Mouse (Mus musculus): Measurements from ENCODE around the gene 5330417C22Rik.
"Not testable (repeated sequence)": the region's sequence is repeated elsewhere in the genome, so short reads cannot be mapped to it uniquely, and the experiment has no call there.

5330417C22Rik gene

DNA sequence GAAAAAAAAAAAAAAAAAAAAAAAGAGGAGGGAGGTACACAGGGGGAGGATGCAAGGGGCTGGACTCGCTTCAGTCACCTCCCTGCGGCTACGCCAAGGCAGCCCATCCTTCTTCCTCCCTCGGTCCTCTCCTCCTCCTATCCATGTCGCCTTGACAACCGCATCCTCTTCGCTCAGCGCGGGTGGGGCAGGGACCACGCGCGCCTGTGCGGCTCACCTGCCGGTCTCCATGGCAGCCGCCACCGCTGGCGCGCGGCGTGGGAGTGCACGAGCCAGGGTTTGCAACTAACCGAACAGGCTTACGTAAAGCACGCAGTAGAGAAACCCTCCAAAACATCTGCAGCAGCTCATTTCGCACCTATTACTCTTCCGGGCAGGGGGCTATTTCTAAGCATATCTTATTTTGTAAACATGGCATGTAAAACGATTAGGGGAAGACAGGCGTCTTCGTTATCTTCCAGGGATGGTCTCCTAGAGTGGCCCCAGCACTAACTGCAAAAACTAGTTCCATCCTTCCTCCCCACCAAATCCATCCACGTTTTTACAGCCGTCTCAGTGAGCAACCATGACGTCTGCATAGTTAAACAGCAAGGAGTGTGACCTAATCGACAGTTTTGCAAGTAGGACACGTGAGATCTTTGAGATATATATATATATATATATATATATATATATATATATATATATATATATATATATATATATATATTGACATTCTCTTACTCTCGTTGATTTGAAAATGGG lies at the start of gene 5330417C22Rik:
Gene 5330417C22Rik, minus strand, starts transcription at position 20 of the 744 bp plus-strand sequence.
- DNase-seq (ENCODE audit: low spot score), result peak; percentile 66

DNA sequence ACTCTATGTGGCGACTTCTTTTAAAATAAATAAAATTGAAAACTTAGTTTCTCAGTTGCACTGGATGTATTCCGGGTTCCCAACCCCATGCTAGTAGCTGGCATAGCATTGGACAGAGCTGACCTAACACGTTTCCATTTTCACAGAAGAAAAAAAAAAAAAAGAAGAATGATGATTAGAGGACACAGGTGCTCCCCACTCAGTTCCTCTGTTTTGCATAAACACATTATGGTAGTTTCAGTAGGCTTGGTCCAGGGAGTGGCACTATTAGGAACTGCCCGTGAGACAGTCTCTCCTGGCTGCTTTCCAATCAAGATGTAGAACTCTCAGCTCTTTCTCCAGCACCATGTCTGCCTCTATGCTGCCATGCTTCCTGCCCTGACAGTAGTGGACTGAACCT lies 48.2 kb upstream of the 5330417C22Rik start:
- no peak for DNase-seq (ENCODE audit: low spot score)

DNA sequence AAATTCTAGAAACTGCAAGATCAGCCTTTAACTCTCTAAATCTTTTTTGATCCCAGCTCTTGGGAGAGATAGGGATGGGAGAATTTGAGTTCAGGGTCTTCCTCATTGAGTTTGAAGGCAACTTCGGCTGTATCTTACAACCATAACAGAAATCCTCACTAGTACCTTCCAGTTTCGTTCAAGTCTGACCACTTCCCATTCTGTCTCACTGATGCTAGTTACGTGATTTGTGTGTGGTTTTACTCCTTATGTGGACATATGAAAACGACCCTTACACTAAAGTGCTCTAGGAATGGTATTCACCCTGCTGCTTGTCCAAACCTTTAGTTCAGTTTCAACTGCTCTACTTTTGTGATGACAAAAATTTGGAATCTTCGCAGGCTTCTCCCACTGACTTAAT lies 37.7 kb upstream of the 5330417C22Rik start:
- no peak for DNase-seq (ENCODE audit: low spot score)

DNA sequence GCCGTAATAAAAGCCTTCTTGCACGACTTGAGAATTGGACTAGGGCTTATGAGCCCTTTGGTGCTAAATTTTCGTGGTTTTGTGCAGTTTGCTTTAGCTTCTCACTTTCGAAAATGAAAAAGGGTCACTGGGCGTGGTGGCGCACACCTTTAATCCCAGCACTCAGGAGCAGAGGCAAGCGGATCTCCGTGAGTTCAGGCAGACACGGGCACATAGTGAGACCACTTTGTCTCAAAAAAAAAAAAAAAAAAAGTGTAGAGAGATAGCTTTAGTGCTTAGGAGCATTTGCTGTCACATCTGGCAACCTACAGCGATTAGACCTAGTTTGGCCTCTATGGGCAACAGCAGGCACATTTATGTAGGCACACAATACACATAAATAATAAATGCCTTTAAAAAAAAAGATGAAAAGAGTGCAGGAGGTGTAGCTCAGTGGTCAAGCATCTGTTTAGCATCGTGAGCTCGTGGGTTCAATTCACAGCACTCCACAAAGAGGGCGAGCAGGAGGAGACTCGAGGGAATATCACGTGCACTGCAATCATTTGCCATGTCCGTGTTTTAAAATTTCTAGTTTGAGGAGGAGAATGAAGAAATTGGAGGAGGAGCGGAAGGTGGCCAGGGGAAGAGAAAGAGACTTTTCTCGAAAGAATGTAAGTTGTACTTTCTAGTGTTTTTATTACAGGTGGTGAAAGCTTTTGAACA lies 36.1 kb upstream of the 5330417C22Rik start:
- DNase-seq (ENCODE audit: low spot score), result no peak

DNA sequence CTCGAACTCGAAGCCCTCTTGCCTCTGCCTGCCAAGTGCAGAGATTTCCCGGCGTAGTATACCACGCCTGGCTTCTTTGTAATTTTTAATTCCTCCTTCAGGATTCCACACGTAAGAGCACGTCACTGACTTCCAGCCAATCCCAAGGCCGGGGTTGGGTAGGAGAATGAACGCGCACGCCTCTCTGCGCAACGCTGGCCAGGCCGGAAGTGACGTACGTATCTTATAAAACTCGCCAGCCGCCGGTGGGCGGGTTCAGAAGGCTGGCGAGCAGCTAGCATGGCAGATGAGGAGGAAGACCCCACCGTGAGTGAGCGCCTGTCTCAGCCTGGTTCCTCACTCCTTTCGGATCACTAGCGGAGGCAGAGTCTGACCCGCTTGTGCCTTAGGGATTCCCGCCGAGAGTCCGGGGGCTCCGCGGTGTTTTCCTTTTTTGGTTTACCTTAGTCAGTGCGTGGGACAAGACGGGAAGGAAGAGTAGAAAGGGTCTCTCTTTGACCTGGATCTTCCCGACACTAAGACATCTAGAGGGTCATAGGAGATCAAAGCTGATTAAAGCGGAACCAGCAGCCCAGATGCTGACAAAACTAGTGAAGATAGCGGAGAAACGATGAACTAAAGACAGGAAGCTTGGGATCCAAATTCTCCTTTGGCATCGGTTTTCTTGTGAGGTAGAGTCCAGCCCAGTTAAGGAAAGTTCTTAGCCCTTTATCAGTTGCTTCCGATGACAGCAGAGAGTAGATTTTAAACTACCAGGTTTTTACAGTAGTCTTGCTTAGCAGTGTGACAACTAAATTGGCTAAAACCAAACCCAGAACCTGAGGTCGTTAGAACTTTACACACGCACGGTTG lies 35.3 kb upstream of the 5330417C22Rik start, which contains the start of gene Taf13:
Gene Taf13, plus strand, starts transcription at position 256 of the 852 bp plus-strand sequence.
- DNase-seq (ENCODE audit: low spot score), result peak; percentile 94

DNA sequence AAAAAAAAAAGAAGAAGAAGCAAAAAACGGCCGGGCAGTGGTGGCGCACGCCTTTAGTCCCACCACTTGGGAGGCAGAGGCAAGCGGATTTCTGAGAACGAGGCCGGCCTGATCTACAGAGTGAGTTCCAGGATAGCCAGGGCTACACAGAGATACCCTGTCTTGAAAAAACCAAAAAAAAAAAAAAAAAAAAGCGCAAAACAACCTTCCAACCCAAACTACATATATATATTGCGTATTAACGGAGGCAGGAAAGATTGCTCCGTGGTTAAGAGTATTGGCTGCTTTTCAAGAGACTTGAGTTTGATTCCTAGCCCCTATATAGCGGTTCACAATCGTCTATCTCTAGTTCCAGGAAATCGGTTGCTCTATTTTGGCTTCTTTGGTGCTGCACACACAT lies 34.5 kb upstream of the 5330417C22Rik start:
- DNase-seq (ENCODE audit: low spot score), result no peak

DNA sequence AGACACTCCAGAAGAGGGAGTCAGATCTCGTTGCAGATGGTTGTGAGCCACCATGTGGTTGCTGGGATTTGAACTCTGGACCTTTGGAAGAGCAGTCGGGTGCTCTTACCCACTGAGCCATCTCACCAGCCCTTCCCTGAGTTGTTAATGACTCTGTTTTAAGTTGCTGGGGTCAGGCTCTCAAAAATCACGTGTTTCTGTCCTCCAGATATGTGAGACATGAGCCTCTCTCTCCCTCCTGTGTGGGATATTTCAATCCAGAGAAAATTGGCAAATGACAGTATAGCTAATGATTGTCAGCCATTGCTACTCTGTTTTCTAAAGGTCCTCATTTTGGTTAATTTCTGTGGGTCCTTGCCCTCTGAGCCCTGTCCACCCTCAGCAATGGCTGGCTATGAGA lies 33.3 kb upstream of the 5330417C22Rik start:
- not testable (repeated sequence) for DNase-seq (ENCODE audit: low spot score)

DNA sequence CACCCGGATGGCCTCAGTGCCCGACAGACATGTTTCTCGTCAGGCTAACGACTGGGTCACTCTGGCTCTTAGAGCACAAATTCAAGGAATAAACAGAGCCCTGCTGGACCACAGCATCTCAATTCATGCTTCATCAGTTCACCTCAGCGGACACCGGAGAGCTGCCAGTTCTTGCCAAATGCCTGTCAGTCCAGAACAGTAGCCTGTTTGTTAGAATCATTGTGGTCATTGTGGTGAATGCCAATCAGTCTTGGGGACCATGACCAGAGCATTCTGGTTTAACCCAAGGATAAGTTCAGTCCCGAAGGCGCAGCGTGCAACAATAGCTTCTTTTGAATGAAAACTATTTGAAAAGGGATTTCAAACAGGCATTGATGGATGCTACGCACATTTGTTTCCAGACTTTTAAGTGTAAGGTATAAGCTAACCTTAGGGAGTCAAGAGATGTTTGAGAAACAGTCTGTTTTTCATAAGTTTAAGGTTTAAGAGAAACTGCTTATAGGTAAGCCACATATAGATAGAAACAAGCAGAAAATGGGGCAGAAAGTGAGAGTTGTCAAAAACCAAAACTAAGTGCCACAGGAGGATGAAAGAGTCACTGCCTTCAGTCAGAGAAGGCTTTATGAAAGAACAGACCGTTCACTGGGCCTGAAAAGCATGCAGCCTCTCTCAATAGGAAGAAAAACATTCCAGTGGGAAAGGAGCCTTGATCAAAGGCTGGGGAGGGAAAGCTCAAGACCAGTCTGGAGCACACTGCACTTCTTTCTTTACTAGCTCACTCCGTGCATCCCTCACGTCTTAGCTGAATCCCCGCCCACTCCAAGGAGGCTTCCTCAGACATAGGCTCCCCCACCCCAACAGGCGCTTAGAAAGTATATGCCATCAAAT lies 31.9 kb upstream of the 5330417C22Rik start:
- no peak for DNase-seq (ENCODE audit: low spot score)

DNA sequence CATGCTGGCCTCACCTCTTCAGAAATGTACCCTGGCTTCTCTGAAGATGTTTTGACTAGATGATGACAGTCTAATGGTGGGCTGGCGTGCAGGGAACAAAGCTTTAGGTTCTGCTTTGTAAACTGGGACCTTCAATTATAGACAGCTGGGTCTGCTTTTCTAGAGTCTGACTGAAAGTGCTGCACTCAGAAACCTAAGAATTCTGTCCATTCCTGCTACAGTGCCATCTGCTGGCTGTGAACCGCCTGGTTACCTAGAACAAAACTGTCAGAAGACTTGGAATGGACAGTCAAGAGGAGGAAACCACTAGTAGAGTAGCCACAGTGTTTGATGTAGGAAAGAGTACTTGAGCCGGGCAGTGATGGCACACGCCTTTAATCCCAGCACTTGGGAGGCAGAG lies 27.0 kb upstream of the 5330417C22Rik start:
- peak; percentile 53 for DNase-seq (ENCODE audit: low spot score)

DNA sequence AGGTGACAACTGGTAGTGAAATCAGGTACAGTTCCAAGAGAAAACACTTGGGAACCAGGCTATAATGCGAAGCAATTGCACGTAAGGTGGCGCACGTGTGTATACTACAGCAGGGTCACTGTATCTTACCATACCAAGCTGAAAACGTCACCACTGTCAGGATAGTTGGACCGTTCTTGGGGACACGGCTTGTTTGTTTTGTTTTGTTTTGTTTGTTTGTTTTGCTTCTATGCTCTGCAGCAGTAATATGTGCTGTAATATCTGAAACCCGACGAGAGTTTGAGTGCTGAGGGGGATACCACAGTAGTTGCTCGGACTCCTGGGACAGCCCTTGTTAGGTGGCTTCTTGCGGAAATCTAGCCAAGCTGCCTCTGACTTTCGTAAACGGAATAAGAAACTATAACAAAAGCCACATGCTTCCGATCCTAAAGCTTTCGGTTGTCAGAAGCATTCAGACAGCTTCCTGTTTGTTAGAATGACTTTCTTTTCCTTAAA lies 26.5 kb upstream of the 5330417C22Rik start:
- DNase-seq (ENCODE audit: low spot score), result no peak

DNA sequence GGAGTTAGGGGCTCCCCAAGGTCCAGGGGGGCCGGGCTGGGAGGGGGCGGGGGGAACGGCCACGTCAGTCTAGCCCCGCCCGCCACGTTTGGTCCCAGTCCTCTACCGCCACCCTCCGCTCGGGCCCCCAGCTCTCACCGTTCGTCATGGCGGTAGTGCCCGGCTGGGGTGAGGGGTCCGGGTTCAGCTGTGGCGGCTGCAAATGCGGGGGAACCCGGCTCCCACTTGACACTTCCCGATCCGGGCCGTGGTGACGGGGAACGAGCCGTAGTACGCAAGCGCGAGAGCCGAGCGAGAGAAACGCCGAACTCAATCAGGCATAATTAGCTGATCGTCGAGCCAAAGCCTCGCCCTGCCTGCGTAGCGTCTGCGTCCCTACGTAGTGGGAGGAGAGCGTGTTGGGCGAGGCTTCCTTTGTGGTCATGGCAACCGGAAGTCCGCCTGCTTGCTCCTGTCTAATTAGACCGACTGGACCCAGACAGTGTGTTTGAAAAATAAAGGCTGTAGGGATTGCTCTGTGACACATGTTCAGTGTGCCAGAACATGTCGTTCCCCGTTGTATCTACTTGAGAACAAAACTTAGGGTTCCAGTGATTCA lies 25.9 kb upstream of the 5330417C22Rik start, which contains the start of gene Tmem167b:
Gene Tmem167b, minus strand, starts transcription at position 334 of the 598 bp plus-strand sequence.
- DNase-seq (ENCODE audit: low spot score), result peak; percentile 98

DNA sequence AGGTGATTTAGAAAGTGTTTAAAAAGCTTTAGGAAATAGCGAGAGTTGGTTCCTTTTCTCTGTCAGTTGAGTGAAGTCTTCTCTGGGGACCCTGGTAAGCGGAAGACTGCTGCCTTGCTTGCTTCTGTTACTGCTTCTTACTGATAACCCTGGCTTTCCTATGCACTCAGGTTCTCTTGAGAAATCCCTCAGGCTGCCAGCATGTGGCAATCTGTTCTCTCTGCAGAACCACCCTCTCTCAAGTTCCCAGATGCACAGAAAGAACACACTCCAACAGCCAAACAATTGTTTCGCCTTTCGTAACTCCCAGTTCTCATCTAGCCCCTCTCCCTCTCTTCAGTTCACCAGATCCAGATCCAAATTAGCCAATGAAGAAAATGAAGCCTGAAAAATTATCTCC lies 21.6 kb upstream of the 5330417C22Rik start:
- no peak for DNase-seq (ENCODE audit: low spot score)

DNA sequence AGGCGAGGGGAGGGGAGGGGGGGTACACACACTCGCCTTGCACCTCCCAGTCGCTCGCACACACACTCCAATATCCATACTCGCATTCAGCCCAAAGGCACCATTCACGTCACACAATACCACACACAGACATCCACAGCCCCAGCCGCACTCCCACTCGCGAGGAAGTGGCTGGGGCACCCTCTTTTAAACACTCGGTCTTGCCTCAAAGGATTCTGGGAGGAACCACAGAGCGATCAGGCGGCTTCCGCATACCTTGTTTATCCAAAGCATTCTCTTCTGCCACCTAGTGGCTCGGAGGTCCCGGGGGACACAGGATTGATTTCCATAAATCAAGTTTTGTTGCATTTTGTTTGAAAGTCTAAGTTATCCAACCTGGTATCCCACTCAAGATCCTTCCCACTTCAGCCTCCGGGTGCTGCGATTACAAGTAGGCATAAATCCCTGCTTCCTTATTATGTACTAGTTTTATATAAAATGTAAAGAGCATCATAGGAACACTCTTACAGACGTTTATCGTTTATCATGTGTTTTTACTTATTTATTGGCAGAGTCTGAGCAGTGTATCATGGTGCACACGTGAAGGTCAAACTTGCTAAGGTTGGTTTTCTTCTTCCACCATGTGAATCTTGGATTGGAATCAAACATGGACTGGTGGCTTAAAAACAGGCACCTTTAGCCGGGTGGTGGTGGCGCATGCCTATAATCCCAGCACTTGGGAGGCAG lies 18.4 kb upstream of the 5330417C22Rik start:
- peak; percentile 91 for DNase-seq (ENCODE audit: low spot score)

DNA sequence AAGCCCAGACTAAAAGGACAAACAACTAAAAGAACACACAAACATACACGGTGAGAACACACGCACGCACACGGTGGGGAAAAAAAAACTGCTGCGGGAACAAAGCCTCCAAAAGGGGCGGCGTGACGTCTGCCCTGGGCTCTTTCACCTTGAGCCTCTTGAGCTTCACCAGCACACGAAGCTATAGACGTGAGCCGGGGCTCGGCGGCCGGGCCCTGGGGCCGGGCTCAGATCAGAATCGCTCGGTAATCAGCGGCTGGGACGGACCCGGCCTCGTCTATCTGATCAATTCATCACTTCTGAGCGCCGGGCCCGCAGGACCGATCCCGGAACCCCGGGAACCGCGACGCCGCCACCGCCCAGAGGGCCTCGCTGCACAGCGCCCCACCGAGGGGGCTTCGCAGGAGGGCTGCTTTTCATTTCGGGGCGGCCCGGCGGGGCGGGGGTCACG lies 17.8 kb upstream of the 5330417C22Rik start:
- no peak for DNase-seq (ENCODE audit: low spot score)

DNA sequence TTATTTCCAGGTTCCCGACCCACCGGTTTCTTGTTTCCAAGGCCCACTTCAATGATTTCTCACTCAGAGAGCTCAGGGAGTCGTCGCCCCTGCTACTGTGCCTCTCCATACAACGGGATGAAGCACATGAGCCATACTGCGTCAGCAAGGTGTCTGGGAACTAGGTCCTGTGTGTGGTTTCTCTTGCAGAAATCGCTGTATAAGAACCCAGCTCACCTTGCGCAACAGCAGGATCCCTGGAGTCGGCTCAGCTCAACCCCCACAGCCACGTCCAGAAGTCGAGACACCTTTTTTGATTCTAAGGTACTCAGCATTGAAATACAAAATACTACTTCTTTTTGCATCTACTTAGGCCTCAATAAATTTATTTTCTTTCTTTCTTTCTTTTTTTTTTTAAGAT lies 6.0 kb upstream of the 5330417C22Rik start:
- no peak for DNase-seq (ENCODE audit: low spot score)

DNA sequence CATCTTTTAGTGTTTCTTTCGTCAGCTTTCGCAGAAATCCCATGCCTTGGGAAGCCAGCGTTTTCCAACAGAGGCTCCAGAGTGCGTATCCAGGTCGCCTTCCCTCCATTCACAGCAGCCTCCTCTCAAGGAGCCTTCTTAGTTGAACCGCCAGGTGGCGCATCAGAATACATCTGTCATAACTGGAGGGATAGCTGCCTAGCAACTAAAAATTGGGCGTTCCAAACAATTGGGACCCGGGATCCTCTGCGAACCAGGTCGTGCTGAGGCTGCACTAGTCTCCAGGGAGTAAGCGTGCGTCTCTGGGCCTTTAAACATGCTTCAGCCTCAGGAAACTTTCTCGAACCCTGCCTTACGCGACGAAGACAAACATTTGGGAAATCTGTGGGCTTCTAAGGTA lies 967 bp upstream of the 5330417C22Rik start:
- peak; percentile 81 for DNase-seq (ENCODE audit: low spot score)

DNA sequence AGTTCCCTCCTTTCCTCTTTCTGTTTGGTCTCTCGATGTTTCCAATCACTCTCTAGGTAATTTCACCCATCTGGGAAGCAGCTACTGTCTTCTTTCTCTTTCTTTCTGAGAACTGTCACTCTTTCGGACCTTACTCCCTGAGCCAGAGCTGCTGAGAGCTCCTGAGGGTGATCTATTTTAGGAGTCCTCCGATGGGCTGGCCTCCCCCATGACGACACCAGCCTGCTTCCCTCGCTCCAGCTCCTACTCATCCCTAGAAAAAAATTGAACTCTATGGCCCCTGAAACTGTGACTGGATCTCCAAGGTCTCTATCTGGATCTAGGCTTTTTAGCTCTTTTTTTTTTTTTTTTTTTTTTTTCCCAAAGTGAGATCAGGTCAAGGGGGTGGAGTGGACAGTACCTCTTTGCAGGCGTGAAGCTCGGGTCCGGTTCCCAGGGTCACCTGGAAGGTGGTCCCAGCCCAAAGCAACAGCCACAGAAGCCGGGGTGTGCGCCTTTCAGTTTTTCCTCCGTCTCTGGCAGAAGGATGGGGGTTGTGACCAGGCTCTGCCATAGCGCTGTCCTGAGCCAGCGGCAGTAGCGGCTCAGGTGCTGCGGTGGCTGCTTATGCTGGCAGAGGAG lies 330 bp downstream of the 5330417C22Rik start:
- DNase-seq (ENCODE audit: low spot score), result no peak

DNA sequence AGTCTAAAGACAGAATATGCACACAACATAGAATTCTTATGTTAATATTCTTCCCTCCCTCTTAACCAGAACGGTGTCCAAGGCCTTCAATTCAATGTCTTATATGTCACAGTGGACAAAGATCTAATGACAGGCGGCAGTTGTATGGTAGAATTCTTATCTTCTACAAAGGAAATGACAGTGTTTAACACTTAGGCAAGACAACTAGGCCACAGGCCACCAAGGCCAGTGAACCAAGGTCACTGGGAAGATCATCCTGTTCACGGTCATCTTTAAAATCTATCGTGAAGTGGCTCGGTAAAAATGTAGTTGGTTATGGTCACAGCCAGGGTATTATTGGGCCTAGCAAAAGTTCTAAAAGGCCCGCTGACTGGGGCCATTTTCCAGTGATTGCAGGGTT lies 2.4 kb downstream of the 5330417C22Rik start, which contains the start of gene 1700013F07Rik:
Gene 1700013F07Rik, plus strand, starts transcription at position 200 of the 400 bp plus-strand sequence.
- no peak for DNase-seq (ENCODE audit: low spot score)

DNA sequence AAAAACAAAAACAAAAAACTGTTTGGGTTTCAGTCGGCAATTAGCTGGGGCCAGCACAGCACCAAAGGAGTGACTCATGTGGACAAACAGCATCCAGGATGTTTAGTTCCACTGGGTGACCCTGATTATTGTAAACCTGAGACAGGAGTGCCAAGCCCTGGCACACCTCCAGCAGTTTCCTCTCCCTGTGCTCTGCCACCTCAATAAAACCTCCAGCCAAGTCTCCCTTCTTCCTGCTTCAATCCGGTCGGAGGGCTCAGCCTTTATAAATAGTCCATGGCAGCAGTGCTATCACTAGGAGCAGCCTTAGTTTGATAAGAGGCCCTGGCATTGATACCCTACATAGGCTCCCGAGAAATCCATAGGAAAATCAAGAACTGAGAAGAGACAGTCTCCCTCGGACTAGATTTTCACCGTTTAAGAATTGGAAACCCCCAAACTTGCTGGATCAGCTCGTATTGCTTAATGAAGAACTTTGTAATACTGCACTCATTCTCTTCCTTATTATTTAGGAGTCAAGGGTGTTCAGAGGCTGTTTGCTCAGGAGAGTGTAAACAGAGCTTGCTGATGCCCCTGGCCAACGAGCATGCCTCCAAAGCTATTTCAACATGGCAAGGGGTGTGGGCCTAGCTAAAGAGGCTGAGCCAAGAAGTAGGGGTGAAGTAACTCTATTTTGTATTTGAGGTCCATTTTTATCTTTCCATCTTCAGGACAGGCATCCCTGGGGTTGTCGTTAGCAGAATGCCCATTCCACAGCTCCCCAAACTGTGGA lies 3.0 kb downstream of the 5330417C22Rik start:
- DNase-seq (ENCODE audit: low spot score), result peak; percentile 21

All from testis, postnatal 14 days (tissue).